Mouse (Mus musculus) CH12.LX (cell line): ENCODE data around the gene Metap1. TPM values are rescaled to one million over a fixed set of nuclear protein-coding genes. Genes with fewer than 3 reads are reported as not detected.

ENCODE experiments used
- DNase-seq: peaks from one replicate; pipeline ENCODE4 v3.0.0-alpha.2; 2013; ENCODE audit errors: extremely low read depth
- H3K27ac ChIP-seq: 2 replicates; pipeline ENCODE4 v1.5.1; 2012; ENCODE audit warnings: low read depth, mild to moderate bottlenecking, control low read depth, moderate library complexity; ENCODE audit not compliant: insufficient read depth
- H3K27me3 ChIP-seq: replicated peaks from 2 replicates; pipeline ENCODE3; 2012; ENCODE audit warnings: inconsistent platforms
- H3K36me3 ChIP-seq, 2 experiments: replicated peaks in 1 of 2; 2 replicates each; pipeline versions ENCODE3 to v1.6.1; 2012; ENCODE audit warnings: inconsistent platforms in 1 of 2, low read length in 1 of 2, mild to moderate bottlenecking in 1 of 2, mixed read lengths in 1 of 2, moderate library complexity in 1 of 2; ENCODE audit not compliant: control insufficient read depth in 1 of 2, insufficient read depth in 1 of 2
- H3K4me1 ChIP-seq, 2 experiments: 2 replicates each; pipeline ENCODE4 v1.6.1; 2012; ENCODE audit warnings: inconsistent platforms in 1 of 2, moderate library complexity in 1 of 2; ENCODE audit not compliant: insufficient read depth in 2 of 2, control insufficient read depth in 1 of 2
- H3K4me2 ChIP-seq: 2 replicates; pipeline ENCODE4 v1.6.1; 2012; ENCODE audit warnings: low read depth, mild to moderate bottlenecking, control low read depth; ENCODE audit not compliant: poor library complexity, insufficient read depth, severe bottlenecking
- H3K4me3 ChIP-seq, 3 experiments: fragments of 150-350 bp in 1 of 3; sonication (generic) in 1 of 3; replicated peaks in 1 of 3; 2 replicates each; pipeline versions ENCODE3 to v1.5.1; 2011 to 2012; ENCODE audit warnings: low read depth in 2 of 3, low read length in 2 of 3, mild to moderate bottlenecking in 2 of 3, moderate library complexity in 2 of 3, control low read depth in 1 of 3, improper control_type of control experiment in 1 of 3, inconsistent platforms in 1 of 3, mixed read lengths in 1 of 3; ENCODE audit not compliant: poor library complexity in 1 of 3
- H3K79me2 ChIP-seq: replicated peaks from 2 replicates; pipeline ENCODE4 v1.6.1; 2012; ENCODE audit warnings: mild to moderate bottlenecking, moderate library complexity; ENCODE audit not compliant: control insufficient read depth, poor library complexity, insufficient read depth, severe bottlenecking; ENCODE audit errors: extremely low read depth
- H3K9ac ChIP-seq: 2 replicates; pipeline ENCODE4 v1.6.1; 2012; ENCODE audit warnings: low read depth, mild to moderate bottlenecking, control low read depth, moderate library complexity; ENCODE audit not compliant: insufficient read depth
- H3K9me3 ChIP-seq: replicated peaks from 2 replicates; pipeline ENCODE3; 2012; ENCODE audit warnings: low read length, inconsistent platforms, mixed read lengths
- BHLHE40 ChIP-seq: IDR thresholded peaks from 2 replicates; pipeline ENCODE4 v1.6.1; 2011; ENCODE audit warnings: mild to moderate bottlenecking, low read depth, low read length, improper control_type of control experiment
- CTCF ChIP-seq, 2 experiments: IDR thresholded peaks in 1 of 2; conservative IDR thresholded peaks in 1 of 2; 2 replicates each; pipeline ENCODE4 v1.5.1; 2011 to 2012; ENCODE audit warnings: low read depth in 2 of 2, low read length in 2 of 2, improper control_type of control experiment in 1 of 2, inconsistent platforms in 1 of 2, mild to moderate bottlenecking in 1 of 2, moderate library complexity in 1 of 2
- ELF1 ChIP-seq: IDR thresholded peaks from 2 replicates; pipeline ENCODE4 v1.6.1; 2014; ENCODE audit warnings: low read depth, mild to moderate bottlenecking, inconsistent platforms, low read length, improper control_type of control experiment
- EP300 ChIP-seq: IDR thresholded peaks from 2 replicates; pipeline ENCODE4 v1.6.1; 2011; ENCODE audit warnings: low read length, improper control_type of control experiment
- ETS1 ChIP-seq: conservative IDR thresholded peaks from 2 replicates; pipeline ENCODE4 v1.6.1; 2012; ENCODE audit warnings: low read depth, mild to moderate bottlenecking, inconsistent platforms, low read length, improper control_type of control experiment, moderate library complexity
- GABPA ChIP-seq: IDR thresholded peaks from 2 replicates; pipeline ENCODE4 v1.6.1; 2012; ENCODE audit warnings: low read depth, low read length, improper control_type of control experiment, inconsistent platforms; ENCODE audit not compliant: insufficient replicate concordance
- HCFC1 ChIP-seq: IDR thresholded peaks from 2 replicates; pipeline ENCODE4 v1.6.1; 2012; ENCODE audit warnings: low read depth, mild to moderate bottlenecking, inconsistent platforms, low read length, improper control_type of control experiment
- IRF4 ChIP-seq: IDR thresholded peaks from 2 replicates; pipeline ENCODE4 v1.6.1; 2014; ENCODE audit warnings: low read depth, mild to moderate bottlenecking, inconsistent platforms, low read length, improper control_type of control experiment
- JUN ChIP-seq: IDR thresholded peaks from 2 replicates; pipeline ENCODE4 v1.6.1; 2011; ENCODE audit warnings: low read depth, mild to moderate bottlenecking, low read length, improper control_type of control experiment, moderate library complexity; ENCODE audit not compliant: insufficient read depth
- JUND ChIP-seq: conservative IDR thresholded peaks from 2 replicates; pipeline ENCODE4 v1.6.1; 2011; ENCODE audit warnings: low read depth, low read length, improper control_type of control experiment
- MEF2A ChIP-seq: IDR thresholded peaks from 2 replicates; pipeline ENCODE4 v1.6.1; 2014; ENCODE audit warnings: low read depth, mild to moderate bottlenecking, inconsistent platforms, low read length, improper control_type of control experiment, borderline replicate concordance
- MXI1 ChIP-seq: IDR thresholded peaks from 2 replicates; pipeline ENCODE4 v1.6.1; 2011; ENCODE audit warnings: mild to moderate bottlenecking, low read depth, low read length, improper control_type of control experiment
- MYC ChIP-seq: IDR thresholded peaks from 2 replicates; pipeline ENCODE4 v1.6.1; 2011; ENCODE audit warnings: low read depth, mild to moderate bottlenecking, improper control_type of control experiment, low read length
- NRF1 ChIP-seq: IDR thresholded peaks from 2 replicates; pipeline ENCODE4 v1.6.1; 2014; ENCODE audit warnings: low read depth, mild to moderate bottlenecking, inconsistent platforms, low read length, improper control_type of control experiment, moderate library complexity
- RAD21 ChIP-seq: IDR thresholded peaks from 2 replicates; pipeline ENCODE4 v1.6.1; 2011; ENCODE audit warnings: low read depth, mild to moderate bottlenecking, low read length, improper control_type of control experiment, moderate library complexity
- RCOR1 ChIP-seq: conservative IDR thresholded peaks from 2 replicates; pipeline ENCODE4 v1.6.1; 2012; ENCODE audit warnings: low read depth, mild to moderate bottlenecking, inconsistent platforms, low read length, improper control_type of control experiment
- SIN3A ChIP-seq: IDR thresholded peaks from 2 replicates; pipeline ENCODE4 v1.6.1; 2012; ENCODE audit warnings: low read length, improper control_type of control experiment, inconsistent platforms
- SMC3 ChIP-seq: IDR thresholded peaks from 2 replicates; pipeline ENCODE4 v1.6.1; 2011; ENCODE audit warnings: low read depth, low read length, improper control_type of control experiment
- USF1 ChIP-seq: IDR thresholded peaks from 2 replicates; pipeline ENCODE4 v1.6.1; 2014; ENCODE audit warnings: low read depth, mild to moderate bottlenecking, inconsistent platforms, low read length, improper control_type of control experiment
- USF2 ChIP-seq: conservative IDR thresholded peaks from 2 replicates; pipeline ENCODE4 v1.6.1; 2011; ENCODE audit warnings: low read depth, low read length, improper control_type of control experiment
- ZC3H11A ChIP-seq: IDR thresholded peaks from 2 replicates; pipeline ENCODE4 v1.6.1; 2012; ENCODE audit warnings: low read depth, mild to moderate bottlenecking, inconsistent platforms, low read length, improper control_type of control experiment
- ZKSCAN1 ChIP-seq: IDR thresholded peaks from 2 replicates; pipeline ENCODE4 v1.6.1; 2012; ENCODE audit warnings: low read depth, inconsistent platforms, low read length, improper control_type of control experiment, borderline replicate concordance
- dilution Hi-C: fragments of 300-500 bp; cut with MboI; formaldehyde crosslinking; loops from 2 replicates; pipeline ENCODE4 v1.14.3; 2020; ENCODE audit warnings: low sequenced_read_pairs; ENCODE audit not compliant: extremely low pct_unique_long_range_greater_than_20kb, extremely low pct_ligation_motif_present
- in situ Hi-C: fragments of 300-500 bp; cut with MboI; formaldehyde crosslinking; loops from 3 replicates; pipeline ENCODE4 v1.14.3; 2019; ENCODE audit warnings: low sequenced_read_pairs, low pct_ligation_motif_present, low pct_unique_long_range_greater_than_20kb, mixed read lengths
- polyA plus RNA-seq: library from polyadenylated mRNA; unstranded; fragments of >175 nt; gene quantifications from 2 replicates; pipeline ENCODE4 v1.2.1, GENCODE M21; 2012; ENCODE audit warnings: low read depth; ENCODE audit not compliant: insufficient read length
- total RNA-seq, 2 experiments: library from RNA; depleted of rRNA; stranded (reverse); fragments of 300-350 nt in 1 of 2; fragments of >200 nt in 1 of 2; gene quantifications; 2 replicates each; pipeline ENCODE4 v1.2.3; 2012 to 2014

Metap1 gene
- total and polyA plus RNA-seq, 3 experiments, result 77.9 to 163 (median 143) TPM

DNA sequence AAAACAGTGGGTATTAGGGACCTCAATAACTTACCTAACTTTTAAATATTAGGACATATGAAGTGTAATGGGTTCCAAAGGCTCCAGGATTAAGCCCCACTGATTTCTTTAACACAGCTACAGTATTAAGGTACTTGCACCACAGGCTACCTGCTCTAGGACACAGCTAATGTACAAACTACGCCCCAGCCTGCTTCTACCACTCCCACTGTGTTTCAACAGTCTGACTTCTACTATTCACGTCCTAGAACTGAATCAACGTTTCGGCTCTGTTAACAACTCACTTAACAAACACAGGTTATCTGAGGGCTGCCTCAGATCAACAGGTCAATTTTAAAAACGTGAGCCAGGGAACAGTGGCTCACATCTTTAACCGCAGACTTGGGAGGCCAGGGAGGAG is 25.5 kb downstream of the Metap1 start:
- TF ChIP-seq JUND, result no peak
- TF ChIP-seq ZC3H11A, result no peak
- no peak for TF ChIP-seq CTCF (conservative IDR thresholded peaks at IDR 0.05 in 1 of 2, IDR thresholded peaks at IDR 0.05 in 1 of 2; ENCODE audit: low read depth in 2 of 2, low read length in 2 of 2)
- no peak overlapping the region for H3K4me2 ChIP-seq
- H3K36me3 ChIP-seq, result peaks cover 77 to 98% of the 10 kb centered on the region in 2 experiments
- no peak for DNase-seq
- H3K4me1 ChIP-seq, result peaks cover 0 to 3% of the 10 kb centered on the region in 2 experiments; a peak in 1 of 4 replicates
- no peak overlapping the region for H3K27ac ChIP-seq
- H3K4me3 ChIP-seq, result no peak overlapping the region
- peaks cover 9% of the 10 kb centered on the region for H3K9me3 ChIP-seq
- dilution Hi-C loops, result no loop called here
- H3K79me2 ChIP-seq, result no peaks in the 10 kb centered on the region
- H3K9ac ChIP-seq, result no peak overlapping the region
- no peaks in the 10 kb centered on the region for H3K27me3 ChIP-seq
- in situ Hi-C loops, result no loop called here

DNA sequence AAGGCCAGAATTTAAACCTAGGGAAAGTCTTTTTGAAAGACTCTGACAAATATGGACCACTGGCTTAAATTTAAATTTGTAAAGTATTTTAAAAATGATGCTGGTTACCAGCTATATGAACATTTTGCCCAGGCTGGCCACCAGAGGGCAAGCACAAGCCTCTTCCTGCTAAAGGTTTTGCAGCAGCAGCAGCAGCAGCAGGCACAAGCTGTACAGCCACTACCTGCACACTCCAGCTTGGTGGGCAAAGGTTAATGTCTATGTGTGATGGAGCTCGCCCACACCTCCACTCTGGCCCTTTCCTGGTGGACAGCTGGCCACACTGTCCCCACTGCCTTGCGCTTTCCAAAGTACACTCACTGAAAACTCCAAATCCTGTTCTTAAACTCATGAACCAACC is 26.2 kb downstream of the Metap1 start:
- no peaks in the 10 kb centered on the region for H3K79me2 ChIP-seq
- peaks cover 9% of the 10 kb centered on the region for H3K9me3 ChIP-seq
- peaks cover 76 to 98% of the 10 kb centered on the region in 2 experiments for H3K36me3 ChIP-seq
- H3K4me2 ChIP-seq, result no peak overlapping the region
- H3K4me3 ChIP-seq, result no peak overlapping the region
- no peak overlapping the region for H3K9ac ChIP-seq
- H3K4me1 ChIP-seq, result peaks cover 0 to 3% of the 10 kb centered on the region in 2 experiments; a peak in 1 of 4 replicates
- H3K27ac ChIP-seq, result no peak overlapping the region
- H3K27me3 ChIP-seq, result no peaks in the 10 kb centered on the region
- dilution Hi-C loops, result no loop called here
- in situ Hi-C loops, result no loop called here
- TF ChIP-seq NRF1 (no peak), GABPA (no peak), JUN (no peak), SMC3 (peak; percentile 70), CTCF (conservative IDR thresholded peaks at IDR 0.05 in 1 of 2, IDR thresholded peaks at IDR 0.05 in 1 of 2; ENCODE audit: low read depth in 2 of 2, low read length in 2 of 2) (peak in 1 of 2 experiments; percentile 71; a peak in 3 of 4 replicates), SIN3A (no peak), ELF1 (0 out of 2 replicates have a peak, but pooled peaks have one; percentile 22), HCFC1 (no peak), MYC (no peak), RAD21 (peak; percentile 51)
- TF ChIP-seq, all 38 proteins: peak for 4
- DNase-seq, result peak; percentile 50

DNA sequence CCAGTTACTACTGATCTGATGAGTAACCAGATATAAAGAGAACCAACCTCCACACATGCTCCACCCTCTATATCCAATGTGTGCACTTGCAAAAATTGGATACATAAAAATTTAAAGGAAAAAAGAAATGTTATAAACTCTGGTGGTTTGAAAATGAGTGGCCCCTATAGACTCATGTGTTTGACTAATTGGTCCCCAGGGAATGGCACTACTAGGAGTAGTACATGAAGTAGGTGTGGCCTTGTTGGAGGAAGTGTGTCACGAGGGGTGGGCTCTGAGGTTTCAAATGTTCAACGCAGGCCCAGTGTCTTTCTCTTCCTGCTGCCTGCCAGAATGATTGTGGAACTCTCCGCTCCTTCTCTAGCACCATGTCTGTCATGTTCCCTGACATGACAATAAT is 27.5 kb downstream of the Metap1 start:
- TF ChIP-seq EP300, result no peak
- no peak for TF ChIP-seq SMC3
- TF ChIP-seq RCOR1, result no peak
- TF ChIP-seq MYC, result no peak
- no peak for TF ChIP-seq BHLHE40
- TF ChIP-seq SIN3A, result no peak
- TF ChIP-seq USF1, result no peak
- no peak for TF ChIP-seq ETS1
- TF ChIP-seq MXI1, result no peak
- no peak for TF ChIP-seq ZKSCAN1
- no peak for TF ChIP-seq IRF4
- no peak for TF ChIP-seq MEF2A
- no peak for TF ChIP-seq USF2
- dilution Hi-C loops (no loop called here), in situ Hi-C loops (no loop called here)
- peak; percentile 63 for DNase-seq
- H3K4me3 ChIP-seq, result no peak overlapping the region
- no peak overlapping the region for H3K9ac ChIP-seq
- H3K9me3 ChIP-seq, result peaks cover 9% of the 10 kb centered on the region
- no peak overlapping the region for H3K4me2 ChIP-seq
- H3K36me3 ChIP-seq, result peaks cover 82 to 98% of the 10 kb centered on the region in 2 experiments
- H3K27me3 ChIP-seq, result no peaks in the 10 kb centered on the region
- H3K27ac ChIP-seq, result no peak overlapping the region
- no peaks in the 10 kb centered on the region for H3K79me2 ChIP-seq
- H3K4me1 ChIP-seq, result peaks cover 0 to 3% of the 10 kb centered on the region in 2 experiments; a peak in 1 of 4 replicates
